15 mouse cellular contexts compared by ENCODE assay signal in the genomic region with DNA sequence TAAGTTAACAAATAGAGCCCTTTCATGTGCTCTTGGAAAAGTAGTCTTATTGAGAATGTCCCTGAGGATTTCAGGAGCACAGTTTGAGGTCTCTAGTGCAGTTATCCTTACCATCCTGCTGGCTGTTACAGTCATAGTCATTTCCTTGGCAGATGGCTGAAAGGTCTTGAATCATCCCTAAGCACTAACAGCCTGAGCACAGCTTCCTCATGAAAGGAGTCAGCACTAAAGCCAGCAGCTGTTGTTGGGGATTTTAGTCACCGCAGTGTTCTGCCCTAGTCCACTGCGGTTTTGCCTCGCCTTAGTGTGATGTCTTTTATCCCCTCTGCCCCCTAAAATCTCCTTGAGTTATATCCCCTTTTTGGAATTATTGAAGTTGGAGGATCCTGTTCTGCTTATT. TPM values are rescaled to one million over a fixed set of nuclear protein-coding genes. Genes with fewer than 3 reads are reported as not detected.
DNase-seq lines count a peak whose midpoint lies in the region; ATAC-seq and TF ChIP-seq lines count a peak whose summit lies in the region.
"Had no signal": no experiment of that assay in that cellular context is flagged by ENCODE, and none has a peak within 500 bp of the region (broad histone marks: within the 10 kb centered on the region; RNA-seq: fewer than 3 reads in every experiment).

No protein-coding gene starts in this region.

- no peak for TF ChIP-seq CTCF in intestine, postnatal 0 days (IDR thresholded peaks at IDR 0.05; ENCODE audit: low read depth)

- H3K27me3 ChIP-seq in forebrain, embryonic 14.5 days (replicated peaks; ENCODE audit: control insufficient read depth, insufficient read depth, low read length) = no peaks in the 10 kb centered on the region
- no peaks in the 10 kb centered on the region for H3K27me3 ChIP-seq in forebrain, embryonic 10.5 days (ENCODE audit: poor library complexity, severe bottlenecking)
- H3K27me3 ChIP-seq in intestine, embryonic 16.5 days (replicated peaks; ENCODE audit: control insufficient read depth, insufficient read depth, low read length) = no peaks in the 10 kb centered on the region
- no peaks in the 10 kb centered on the region for H3K27me3 ChIP-seq in intestine, postnatal 0 days (replicated peaks; ENCODE audit: control insufficient read depth, insufficient read depth, low read length)
- H3K27me3 ChIP-seq in myocyte (ENCODE audit: control insufficient read depth, insufficient read depth, insufficient read length) = no peaks in the 10 kb centered on the region
- H3K27me3 ChIP-seq: embryonic facial prominence, embryonic 12.5 days had no signal

- H3ac ChIP-seq in myocyte (ENCODE audit: control insufficient read depth, insufficient read length) = no peak overlapping the region

- no peak for ATAC-seq in forebrain, embryonic 14.5 days
- no peak for ATAC-seq in intestine, embryonic 16.5 days
- ATAC-seq in intestine, postnatal 0 days = no peak
- ATAC-seq: inflammation-experienced regulatory T-cells, adult 6 months had no signal

- peaks cover 17% of the 10 kb centered on the region for H3K79me2 ChIP-seq in myocyte (ENCODE audit: control insufficient read depth, insufficient read depth)

- peak; percentile 25 for DNase-seq in forebrain, embryonic 14.5 days (ENCODE audit: low spot score)
- no peak for DNase-seq in forebrain, embryonic 10.5 days (ENCODE audit: extremely low spot score, low spot score)
- DNase-seq in MN1 (ENCODE audit: low spot score) = peak; percentile 35
- no peak for DNase-seq in natural killer cell, adult 2 months (ENCODE audit: low spot score in 2 of 2)
- DNase-seq in urinary bladder, adult 2 months (ENCODE audit: low spot score) = no peak
- DNase-seq: adrenal gland, postnatal 25 days; right cerebral cortex, postnatal 25 days; thymus, postnatal 4 days had no signal

- H3K4me3 ChIP-seq in forebrain, embryonic 14.5 days (ENCODE audit: low read depth, low read length) = no peak overlapping the region
- H3K4me3 ChIP-seq in forebrain, embryonic 10.5 days = no peak overlapping the region
- no peak overlapping the region for H3K4me3 ChIP-seq in intestine, embryonic 16.5 days (ENCODE audit: low read length)
- no peak overlapping the region for H3K4me3 ChIP-seq in intestine, postnatal 0 days (ENCODE audit: low read depth, low read length)
- no peak overlapping the region for H3K4me3 ChIP-seq in myocyte
- H3K4me3 ChIP-seq: embryonic facial prominence, embryonic 12.5 days had no signal

- WGBS in forebrain, embryonic 14.5 days = 85% methylated on average over 3 of the region's 3 CpGs
- 95% methylated on average over 3 of the region's 3 CpGs for WGBS in forebrain, embryonic 10.5 days
- 58% methylated on average over 3 of the region's 3 CpGs for WGBS in intestine, embryonic 16.5 days
- WGBS in intestine, postnatal 0 days = 72% methylated on average over 3 of the region's 3 CpGs

- H3K9me3 ChIP-seq in forebrain, embryonic 14.5 days (replicated peaks; ENCODE audit: control insufficient read depth, low read length) = no peaks in the 10 kb centered on the region
- H3K9me3 ChIP-seq in forebrain, embryonic 10.5 days = no peaks in the 10 kb centered on the region
- H3K9me3 ChIP-seq in intestine, embryonic 16.5 days (ENCODE audit: control insufficient read depth, low read length) = no peaks in the 10 kb centered on the region
- H3K9me3 ChIP-seq in intestine, postnatal 0 days (ENCODE audit: control insufficient read depth) = no peaks in the 10 kb centered on the region
- H3K9me3 ChIP-seq: embryonic facial prominence, embryonic 12.5 days had no signal

- TF ChIP-seq POLR2A in myocyte (IDR thresholded peaks at IDR 0.05; ENCODE audit: insufficient read length, low read depth) = no peak

- no peak overlapping the region for H3K27ac ChIP-seq in forebrain, embryonic 14.5 days (ENCODE audit: low read depth, low read length)
- no peak overlapping the region for H3K27ac ChIP-seq in forebrain, embryonic 10.5 days
- H3K27ac ChIP-seq in intestine, embryonic 16.5 days (ENCODE audit: low read length) = peak overlapping the region; percentile 18; the same call in 1 of the 2 replicates
- no peak overlapping the region for H3K27ac ChIP-seq in intestine, postnatal 0 days (ENCODE audit: low read depth, low read length)
- H3K27ac ChIP-seq: macrophage had no signal

- H3K9ac ChIP-seq in forebrain, embryonic 14.5 days (ENCODE audit: low read length) = no peak overlapping the region
- H3K9ac ChIP-seq in intestine, embryonic 16.5 days (ENCODE audit: low read depth, low read length) = no peak overlapping the region
- H3K9ac ChIP-seq in intestine, postnatal 0 days (ENCODE audit: low read depth, low read length) = no peak overlapping the region
- H3K9ac ChIP-seq: embryonic facial prominence, embryonic 12.5 days had no signal

- H3K4me2 ChIP-seq in forebrain, embryonic 14.5 days (ENCODE audit: low read length) = no peak overlapping the region
- H3K4me2 ChIP-seq in intestine, embryonic 16.5 days (ENCODE audit: low read depth, low read length) = no peak overlapping the region
- no peak overlapping the region for H3K4me2 ChIP-seq in intestine, postnatal 0 days (replicated peaks; ENCODE audit: low read depth)
- H3K4me2 ChIP-seq in myocyte (ENCODE audit: low read depth) = peak overlapping the region; percentile 72
- H3K4me2 ChIP-seq: embryonic facial prominence, embryonic 12.5 days; heart, embryonic 11.5 days had no signal

- peaks cover 62% of the 10 kb centered on the region for H3K36me3 ChIP-seq in forebrain, embryonic 14.5 days (ENCODE audit: control insufficient read depth, insufficient read depth, low read length)
- peaks cover 95% of the 10 kb centered on the region for H3K36me3 ChIP-seq in forebrain, embryonic 10.5 days (replicated peaks)
- H3K36me3 ChIP-seq in intestine, embryonic 16.5 days (ENCODE audit: control insufficient read depth, insufficient read depth, low read length) = peaks cover 13% of the 10 kb centered on the region
- H3K36me3 ChIP-seq in intestine, postnatal 0 days (ENCODE audit: control insufficient read depth, insufficient read depth) = peaks cover 62% of the 10 kb centered on the region
- peaks cover 27% of the 10 kb centered on the region for H3K36me3 ChIP-seq in myocyte (ENCODE audit: control insufficient read depth, insufficient read depth)

- 0 out of 2 replicates have a peak, but pooled peaks cover 2% of the 10 kb centered on the region for H3K4me1 ChIP-seq in forebrain, embryonic 14.5 days (ENCODE audit: control insufficient read depth, insufficient read depth, low read length)
- no peaks in the 10 kb centered on the region for H3K4me1 ChIP-seq in forebrain, embryonic 10.5 days
- H3K4me1 ChIP-seq in intestine, embryonic 16.5 days (ENCODE audit: control insufficient read depth, insufficient read depth, low read length) = peaks cover 7% of the 10 kb centered on the region; the same call in 1 of the 2 replicates
- no peaks in the 10 kb centered on the region for H3K4me1 ChIP-seq in intestine, postnatal 0 days (replicated peaks; ENCODE audit: control insufficient read depth, insufficient read depth, low read length)
- H3K4me1 ChIP-seq: embryonic facial prominence, embryonic 12.5 days had no signal

TF ChIP-seq in myocyte, 11 proteins besides CTCF, POLR2A, EP300 and RAD21:
- no peak for TF ChIP-seq MAX (IDR thresholded peaks at IDR 0.05; ENCODE audit: low read depth)
- TF ChIP-seq MYOD1 (IDR thresholded peaks at IDR 0.05; ENCODE audit: control insufficient read depth in 1 of 3, insufficient read length in 2 of 3, low read depth in 2 of 3) = peak; percentile 94 to 97 (median 95)
- TF ChIP-seq CEBPB (IDR thresholded peaks at IDR 0.05; ENCODE audit: insufficient read depth, poor library complexity, severe bottlenecking) = no peak
- TF ChIP-seq TCF3 (IDR thresholded peaks at IDR 0.05; ENCODE audit: insufficient read length, low read depth) = peak; percentile 44
- TF ChIP-seq MYOG (IDR thresholded peaks at IDR 0.05; ENCODE audit: control insufficient read depth in 1 of 3, insufficient read depth in 1 of 3, insufficient read length in 2 of 3, low read depth in 2 of 3) = peak; percentile 46 to 97 (median 92)
- TF ChIP-seq TCF12 (IDR thresholded peaks at IDR 0.05; ENCODE audit: insufficient read depth, poor library complexity, severe bottlenecking) = peak; percentile 80
TF ChIP-seq in myocyte: peak in this region for 4.

RNA-seq across cellular contexts. Expression of a gene that starts 30.3 kb away (rescaled TPM):
- polyA plus RNA-seq in forebrain, embryonic 14.5 days (2014; fragmentation: Nextera tagmentation; extraction: Ambion mirVana) = 4.4 and 5.4 TPM in 2 replicates
- 5.4 and 5.5 TPM in 2 replicates for polyA plus RNA-seq in forebrain, embryonic 10.5 days (2016; fragmentation: Nextera tagmentation; extraction: Ambion mirVana)
- 7.7 and 9.9 TPM in 2 replicates for polyA plus RNA-seq in intestine, embryonic 16.5 days (2015; fragmentation: Nextera tagmentation; extraction: Ambion mirVana)
- polyA plus RNA-seq in intestine, postnatal 0 days (2015; fragmentation: Nextera tagmentation; extraction: Ambion mirVana) = 11.8 and 12.2 TPM in 2 replicates
- polyA plus RNA-seq in myocyte (2012; fragmentation: generic; extraction: Trizol) = 37.4 TPM
- 22.2 and 25.8 TPM in 2 replicates for polyA plus RNA-seq in urinary bladder, adult 2 months (2012; rRNA removed)

RNA-seq across cellular contexts. Expression of a gene that starts 41.6 kb away (rescaled TPM):
- 34.7 and 41.4 TPM in 2 replicates for polyA plus RNA-seq in forebrain, embryonic 14.5 days (2014; fragmentation: Nextera tagmentation; extraction: Ambion mirVana)
- polyA plus RNA-seq in forebrain, embryonic 10.5 days (2016; fragmentation: Nextera tagmentation; extraction: Ambion mirVana) = 45.3 and 47.8 TPM in 2 replicates
- 38.1 and 44.6 TPM in 2 replicates for polyA plus RNA-seq in intestine, embryonic 16.5 days (2015; fragmentation: Nextera tagmentation; extraction: Ambion mirVana)
- 65.0 and 66.5 TPM in 2 replicates for polyA plus RNA-seq in intestine, postnatal 0 days (2015; fragmentation: Nextera tagmentation; extraction: Ambion mirVana)
- polyA plus RNA-seq in myocyte (2012; fragmentation: generic; extraction: Trizol) = 9.8 TPM
- 11.3 and 12.2 TPM in 2 replicates for polyA plus RNA-seq in urinary bladder, adult 2 months (2012; rRNA removed)

Comparison
In these comparisons a context has a peak if more than half of its experiments do, and no peak if none do; other contexts are left out.
1. DNase-seq: peak in forebrain, embryonic 14.5 days (single experiment) and MN1 (single experiment); none in forebrain, embryonic 10.5 days (single experiment), natural killer cell, adult 2 months (0 of 2) and urinary bladder, adult 2 months (single experiment).